Mouse (Mus musculus) ES-Bruce4 (cell line): ENCODE measurements around the gene 3425401B19Rik.

Experiments used
- CTCF ChIP-seq: IDR thresholded peaks from one replicate; pipeline ENCODE4 v1.8.1; 2011; ENCODE audit warnings: low read depth, low read length
- EP300 ChIP-seq: IDR thresholded peaks from 2 replicates; pipeline ENCODE4 v1.6.1; 2011; ENCODE audit warnings: low read depth, low read length; ENCODE audit not compliant: insufficient read depth
- POLR2A ChIP-seq: IDR thresholded peaks from one replicate; pipeline ENCODE4 v1.8.1; 2011; ENCODE audit warnings: low read length; ENCODE audit not compliant: insufficient read depth

- no peak for TF ChIP-seq EP300
- TF ChIP-seq CTCF, result no peak
- no peak for TF ChIP-seq POLR2A
These were observed at the start of gene 3425401B19Rik for GRCm38 (mm10) chr14:32685124-32685826.
